Mouse (Mus musculus): ENCODE results near the gene Rnf13.

Gene Rnf13

GRCm38 (mm10) chr3:57845786-57846661 is 110.2 kb downstream of the Rnf13 start:
- no peak for DNase-seq (ENCODE audit: low read depth)

- no peak for DNase-seq (ENCODE audit: low read depth)
Measured at GRCm38 (mm10) chr3:57846662-57846911, 110.7 kb downstream of the Rnf13 start.

GRCm38 (mm10) chr3:57846912-57847759 is 111.3 kb downstream of the Rnf13 start:
- DNase-seq (ENCODE audit: low read depth): no peak

GRCm38 (mm10) chr3:57847760-57848185 is 111.9 kb downstream of the Rnf13 start, which contains the start of gene Pfn2:
Gene Pfn2, minus strand, starts transcription at chr3:57848079.
- no peak for DNase-seq (ENCODE audit: low read depth)

- no peak for DNase-seq (ENCODE audit: low read depth)
Measured at GRCm38 (mm10) chr3:57882945-57883344, 147.1 kb downstream of the Rnf13 start.
